Mouse (Mus musculus) urinary bladder, adult 2 months (tissue): ENCODE measurements at regions not wholly inside any gene's neighbourhood (a gene's known extent, or its start where the extent isn't known, plus 50 kb on each side); places are given as distances from the start of the nearest gene placed in this dataset.

Experiments
- DNase-seq: peaks from one replicate; pipeline ENCODE4 v3.0.0; 2022; ENCODE audit warnings: low spot score

DNA sequence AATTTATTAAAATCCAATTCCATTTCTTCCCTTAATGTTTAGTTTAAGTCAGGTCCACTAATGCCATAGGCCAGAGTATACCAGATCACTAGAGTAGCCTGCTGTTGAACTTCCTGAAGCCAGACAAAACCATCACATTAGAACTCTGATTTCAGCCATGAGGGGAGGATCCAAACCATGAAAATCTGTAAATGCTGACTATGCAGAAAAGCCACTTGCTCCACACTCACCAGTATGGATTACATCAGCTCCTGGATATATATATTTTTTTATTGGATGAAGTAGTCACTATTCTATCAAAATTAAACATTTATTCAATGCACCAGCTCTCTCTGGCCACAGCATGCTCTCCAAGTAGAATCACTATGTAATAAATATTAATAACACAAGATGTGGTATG lies 202.8 kb upstream of the Nrp1 start:
- no peak for DNase-seq

- no peak for DNase-seq
Measured at GRCm38 (mm10) chr8:128156221-128156620, 202.2 kb upstream of the Nrp1 start.

- no peak for DNase-seq
Measured at GRCm38 (mm10) chr8:128162857-128163256, 195.5 kb upstream of the Nrp1 start.

DNA sequence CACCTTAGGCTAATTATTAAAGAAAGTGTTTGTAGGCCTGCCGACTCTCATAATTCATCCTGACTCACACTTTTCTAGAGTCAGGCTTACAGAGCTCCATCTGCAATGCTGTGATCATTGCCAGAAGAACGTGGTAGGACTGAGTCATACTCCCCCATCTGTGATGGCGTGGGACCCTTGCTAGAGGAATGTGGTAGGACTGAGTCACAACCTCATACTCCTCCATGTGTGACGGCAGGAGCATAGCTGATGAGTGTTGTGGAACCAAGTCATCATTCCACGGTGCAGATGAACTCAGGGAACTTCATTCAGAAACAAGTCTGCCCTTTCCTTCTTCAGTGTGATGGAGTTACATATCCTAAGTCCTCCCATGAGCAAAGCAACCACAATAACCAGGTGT lies 193.4 kb upstream of the Nrp1 start:
- no peak for DNase-seq

DNA sequence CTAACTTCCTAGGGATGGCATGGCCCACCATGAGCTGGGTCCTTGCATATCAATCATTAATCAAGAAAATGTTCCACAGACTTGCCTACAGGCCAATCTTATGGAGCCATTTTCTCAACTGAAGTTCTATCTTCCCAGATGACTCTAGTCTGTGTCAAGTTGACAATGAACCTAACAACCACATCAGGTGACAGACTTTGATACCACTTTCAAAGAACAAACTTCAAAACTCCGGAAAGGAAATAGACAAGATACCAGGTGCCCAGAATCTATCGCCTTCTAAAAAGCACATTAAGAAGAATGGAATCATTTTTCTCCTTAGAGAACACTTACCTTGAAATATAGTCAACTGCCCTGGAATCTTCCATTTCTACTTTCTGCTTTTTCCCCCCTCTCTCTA lies 192.8 kb upstream of the Nrp1 start:
- DNase-seq: no peak

DNA sequence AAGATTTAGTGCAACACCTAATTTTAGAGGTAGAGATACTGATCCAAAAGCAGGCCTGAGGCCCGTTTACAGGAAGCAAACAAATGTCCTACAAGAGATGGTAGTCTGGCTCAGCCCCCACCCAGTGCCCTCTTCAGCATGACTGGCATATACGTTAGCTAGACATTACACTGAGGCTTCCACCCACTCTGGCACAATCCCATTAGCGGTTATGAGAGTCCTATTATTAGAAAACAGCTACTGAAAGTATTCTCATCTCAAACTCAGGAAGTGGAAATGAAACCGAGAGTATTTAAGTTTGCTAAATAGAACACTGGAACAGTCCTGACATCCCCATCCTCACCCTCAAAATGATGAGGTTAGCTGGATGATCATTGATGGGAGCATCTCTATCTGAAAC lies 192.3 kb upstream of the Nrp1 start:
- no peak for DNase-seq

DNA sequence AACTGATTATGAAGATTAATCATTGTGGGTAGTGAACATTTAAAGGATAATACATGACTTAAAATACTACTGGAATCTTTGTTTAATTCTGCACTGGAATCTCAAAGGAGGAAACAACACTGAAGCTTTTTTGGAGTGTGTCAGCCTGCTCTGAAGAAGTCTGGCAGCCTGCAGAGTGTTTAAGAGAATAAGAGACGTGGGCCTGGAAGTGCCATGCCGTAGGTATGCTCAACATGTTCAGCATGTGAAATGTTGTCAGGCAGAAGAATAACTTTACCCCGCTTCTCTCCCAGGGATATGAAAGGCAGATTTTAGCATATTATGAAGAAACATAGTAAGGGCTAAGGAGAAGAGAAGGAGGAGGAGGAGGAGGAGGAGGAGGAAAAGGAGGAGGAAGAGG lies 189.6 kb upstream of the Nrp1 start:
- no peak for DNase-seq

GRCm38 (mm10) chr8:128171116-128171515 lies 187.3 kb upstream of the Nrp1 start:
- no peak for DNase-seq

- no peak for DNase-seq
Measured at GRCm38 (mm10) chr8:128180214-128180613, 178.2 kb upstream of the Nrp1 start.

GRCm38 (mm10) chr8:128183081-128183480 lies 175.3 kb upstream of the Nrp1 start:
- DNase-seq: no peak

DNA sequence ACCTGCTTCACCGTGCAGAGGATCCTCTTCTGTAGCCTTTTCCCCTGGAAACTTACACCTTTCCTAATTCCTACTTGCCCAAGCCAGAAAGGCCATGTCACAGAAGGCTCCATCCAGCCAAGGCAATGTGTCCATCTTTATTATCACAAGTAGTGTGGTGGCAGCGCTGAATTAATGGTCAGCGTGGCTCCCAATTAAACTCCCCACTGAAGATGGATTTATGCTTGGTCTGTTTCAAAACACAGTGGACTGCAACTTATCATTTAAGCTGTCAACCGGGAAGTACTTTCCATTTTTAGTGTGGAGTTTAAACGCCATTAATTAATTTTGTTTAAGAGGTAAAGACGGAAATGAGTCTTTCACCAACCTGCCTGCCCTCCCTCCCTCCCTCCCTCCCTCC lies 170.1 kb upstream of the Nrp1 start:
- no peak for DNase-seq

DNA sequence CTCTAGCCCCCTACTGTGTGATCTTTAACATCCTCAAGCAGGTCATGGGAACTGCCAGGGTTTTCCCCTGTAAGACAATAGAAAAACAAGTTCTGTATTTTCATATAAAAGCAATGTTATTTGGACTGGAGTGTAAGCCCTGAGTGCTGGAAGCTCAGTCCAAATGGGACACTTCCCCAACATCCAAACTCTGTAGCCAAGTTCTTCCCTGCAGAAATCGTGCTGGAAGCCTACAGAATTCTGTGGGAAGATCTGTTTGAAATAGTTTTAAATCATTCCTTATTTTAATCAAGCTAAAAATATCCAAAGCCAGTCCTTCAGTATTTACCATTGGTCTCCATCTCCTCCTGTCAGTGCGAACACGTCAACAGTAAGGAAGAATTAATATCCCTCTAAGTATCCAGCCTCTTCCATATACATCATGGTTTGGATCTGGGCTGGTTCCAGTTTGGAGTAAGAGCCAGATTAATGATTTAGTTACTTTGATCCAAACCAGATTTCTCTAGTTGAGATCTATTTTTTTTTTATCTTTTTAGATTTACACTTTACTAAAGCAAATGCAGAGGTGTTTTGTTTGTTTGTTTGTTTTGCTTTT lies 165.0 kb upstream of the Nrp1 start:
- DNase-seq: no peak

DNA sequence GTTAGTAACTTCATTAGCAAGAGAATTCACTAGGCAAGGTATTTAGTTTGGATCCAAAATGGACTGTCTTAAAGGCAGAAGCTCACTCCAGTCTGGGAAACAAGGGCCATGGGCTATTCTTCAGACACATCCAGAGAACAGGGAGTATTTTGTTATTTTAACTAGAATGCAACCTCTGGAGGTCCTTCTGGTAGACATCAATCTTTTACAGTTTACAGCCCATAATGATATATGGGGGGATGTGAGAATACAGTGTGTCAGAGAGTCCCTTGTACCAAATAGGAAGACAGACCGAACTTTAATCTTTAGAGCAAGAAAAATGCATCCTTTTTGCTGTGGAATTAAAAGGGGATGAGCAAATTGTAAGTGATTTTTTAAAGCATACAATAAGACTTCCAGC lies 157.6 kb upstream of the Nrp1 start:
- DNase-seq: no peak

- DNase-seq: no peak
Measured at GRCm38 (mm10) chr8:128201635-128202034, 156.8 kb upstream of the Nrp1 start.

DNA sequence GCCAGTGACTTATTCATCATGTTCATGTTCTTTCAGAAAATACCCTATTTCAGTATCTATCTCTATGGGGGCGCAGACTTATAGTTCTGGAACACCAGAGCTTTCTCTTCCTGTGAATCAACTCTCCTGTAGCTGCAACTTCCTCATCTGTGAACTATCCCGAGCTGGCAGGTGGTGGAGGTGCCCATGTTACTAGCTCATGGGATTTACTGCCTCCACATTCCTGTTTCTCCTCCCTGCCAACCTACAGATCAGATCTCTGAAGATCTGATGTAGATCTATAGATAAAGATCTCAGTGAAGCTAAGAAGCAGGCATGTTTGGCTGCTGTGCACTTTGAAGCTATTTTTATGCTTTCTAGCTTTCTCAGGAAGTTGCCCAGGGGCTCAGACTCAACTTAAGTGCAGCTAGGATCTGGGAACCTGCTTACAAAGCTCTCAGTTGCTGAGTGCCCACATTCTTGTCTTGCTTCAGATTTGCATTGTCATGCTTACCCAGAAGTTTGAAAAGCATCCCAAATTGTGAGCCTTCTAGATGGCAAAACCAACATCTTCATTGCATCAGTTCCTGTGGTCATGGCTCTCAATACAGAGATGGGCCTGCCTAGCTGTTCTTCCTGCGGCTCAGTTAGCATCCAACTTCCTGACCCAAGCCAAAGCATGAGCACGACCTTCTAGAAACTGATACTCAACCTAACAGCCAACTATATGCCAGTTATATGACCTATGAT lies 156.1 kb upstream of the Nrp1 start:
- DNase-seq: no peak

- DNase-seq: no peak
Measured at GRCm38 (mm10) chr8:128204803-128205202, 153.6 kb upstream of the Nrp1 start.

- no peak for DNase-seq
Measured at GRCm38 (mm10) chr8:128207138-128207537, 151.3 kb upstream of the Nrp1 start.

DNA sequence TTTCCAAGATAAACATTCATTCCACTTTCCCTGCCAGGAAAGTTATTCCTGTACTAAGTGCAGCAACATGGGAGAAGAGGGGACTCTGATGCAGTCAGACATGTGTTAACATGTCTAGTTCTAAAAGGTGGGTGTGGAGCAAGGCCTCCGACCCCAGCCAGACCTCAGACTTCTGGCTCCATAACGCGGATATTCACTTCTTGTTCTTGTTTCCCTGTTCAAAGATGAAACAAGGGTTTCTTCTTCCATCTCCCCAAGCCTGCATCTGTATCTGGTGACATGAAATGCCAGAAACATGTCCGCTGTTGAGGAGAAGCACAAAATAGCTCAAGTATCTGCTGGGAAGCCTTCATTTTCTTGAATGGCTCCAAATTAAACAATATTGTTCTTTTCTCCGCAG lies 147.6 kb upstream of the Nrp1 start:
- DNase-seq: no peak

- no peak for DNase-seq
Measured at GRCm38 (mm10) chr8:128212223-128212622, 146.2 kb upstream of the Nrp1 start.

DNA sequence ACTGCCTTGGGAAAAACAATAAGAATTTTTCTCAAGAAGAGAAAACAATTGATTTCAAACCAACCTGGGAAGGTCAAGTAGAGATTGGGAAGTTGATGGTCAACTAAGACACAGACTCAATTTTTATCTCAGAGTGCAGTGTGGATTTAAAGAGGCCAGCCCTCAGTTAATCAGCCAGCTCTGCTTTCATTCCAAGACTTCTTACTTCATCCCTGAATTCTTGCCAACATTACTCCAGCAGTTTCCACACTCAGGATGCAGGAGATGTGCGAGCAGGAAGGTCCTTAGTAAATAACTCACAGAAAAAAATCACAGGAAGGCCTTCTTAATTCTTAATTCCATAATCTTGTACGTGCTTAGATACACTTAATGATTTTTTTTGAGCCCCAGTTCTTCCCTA lies 144.1 kb upstream of the Nrp1 start:
- no peak for DNase-seq

DNA sequence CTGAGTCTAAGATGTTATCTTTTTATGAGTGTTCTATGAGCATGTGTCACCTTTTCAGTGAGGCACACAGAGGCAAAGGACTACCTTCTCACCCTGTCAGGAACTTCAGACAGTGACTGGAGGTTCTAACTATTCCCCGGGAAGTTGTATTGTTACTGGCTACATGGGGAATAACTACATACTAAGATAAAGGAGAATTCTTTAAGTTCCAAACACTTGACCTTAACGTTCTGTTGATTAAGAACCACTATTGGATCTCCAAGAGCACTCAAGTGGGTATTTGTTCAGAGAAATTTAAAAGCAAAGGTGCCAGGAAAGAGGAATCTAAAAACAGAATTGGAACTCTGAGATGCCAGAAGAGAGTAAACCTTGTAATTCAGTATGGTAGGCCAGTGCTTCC lies 139.5 kb upstream of the Nrp1 start:
- DNase-seq: no peak

DNA sequence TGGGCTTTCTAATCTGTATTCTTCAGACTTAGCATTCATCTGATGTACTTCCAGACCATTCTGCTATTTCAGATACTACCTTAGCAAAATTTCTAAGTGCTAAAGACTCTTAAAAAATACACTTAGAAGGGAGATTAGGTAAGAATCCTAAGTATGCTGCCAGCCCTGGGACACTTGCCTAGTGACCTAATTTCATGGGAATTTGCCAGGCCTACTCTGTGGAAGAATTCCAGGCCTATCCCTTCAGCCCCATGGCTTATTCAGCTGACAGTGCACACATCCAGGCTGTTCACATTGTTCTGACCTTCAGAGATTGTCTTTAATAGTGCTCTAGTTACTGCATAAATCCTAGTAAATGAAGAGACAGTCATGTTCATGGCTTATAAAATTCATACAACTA lies 138.9 kb upstream of the Nrp1 start:
- DNase-seq: peak; percentile 25

DNA sequence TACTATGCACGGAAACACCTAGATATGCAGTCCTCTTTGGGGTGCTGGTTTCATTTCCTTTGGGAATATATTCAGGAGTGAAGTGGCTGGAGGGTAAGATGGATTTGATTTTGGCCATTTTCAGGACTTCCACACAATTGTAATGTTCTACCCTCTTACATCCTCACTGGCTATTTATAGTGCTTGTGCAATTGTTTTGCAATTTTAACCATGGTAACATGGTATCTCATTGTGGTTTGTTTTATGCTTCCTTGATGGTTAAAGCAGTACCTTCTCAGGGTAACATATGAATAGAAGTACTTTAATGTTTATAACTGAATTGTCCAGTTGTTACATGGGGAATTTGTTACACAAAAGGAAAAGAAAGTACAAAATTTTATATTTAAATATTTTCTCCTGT lies 135.3 kb upstream of the Nrp1 start:
- DNase-seq: no peak

DNA sequence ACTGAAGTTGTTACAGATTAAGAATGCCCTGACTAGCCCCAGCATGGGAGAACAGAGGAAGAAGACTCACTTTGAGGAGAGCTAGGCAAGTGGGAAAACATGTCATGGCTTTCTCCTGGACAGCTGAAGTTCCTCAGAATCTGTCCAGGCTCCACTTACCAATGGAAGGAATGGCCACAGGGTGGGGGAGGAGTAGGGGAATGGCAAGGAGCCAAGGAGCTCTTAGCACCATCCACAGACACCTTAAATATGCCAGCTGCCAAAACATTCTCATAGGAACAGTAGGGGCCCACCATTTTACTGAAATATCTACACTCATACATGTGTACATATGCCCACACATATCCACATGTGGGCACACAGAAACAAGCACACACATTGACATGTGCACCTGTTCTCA lies 134.9 kb upstream of the Nrp1 start:
- DNase-seq: no peak
